Mouse (Mus musculus) kidney, postnatal 0 days (tissue): ENCODE data around the gene Cnot6l. TPM values are rescaled to one million over a fixed set of nuclear protein-coding genes. Genes with fewer than 3 reads are reported as not detected.

Source experiments
- ATAC-seq: fragments of 200-750 bp; cut with Nextera tagmentation; replicated peaks from 2 replicates; pipeline ENCODE4 v1.8.0; 2017; ENCODE audit warnings: low read depth, moderate number of reproducible peaks, moderate TSS enrichment, moderate library complexity; ENCODE audit not compliant: low FRiP score
- DNase-seq: peaks from one replicate; pipeline ENCODE4 v3.0.0-alpha.2; 2016; ENCODE audit warnings: low spot score
- H3K27ac ChIP-seq: fragments of 300-500 bp; sonication (generic); 2 replicates; pipeline ENCODE4 v1.5.1; 2014; ENCODE audit warnings: mild to moderate bottlenecking
- H3K27me3 ChIP-seq: fragments of 300-500 bp; sonication (generic); 2 replicates; pipeline ENCODE4 v1.6.1; 2014; ENCODE audit warnings: low read length, mixed read lengths; ENCODE audit not compliant: insufficient read depth
- H3K36me3 ChIP-seq: fragments of 300-500 bp; sonication (generic); 2 replicates; pipeline ENCODE4 v1.6.1; 2014; ENCODE audit warnings: low read length, mixed read lengths; ENCODE audit not compliant: insufficient read depth
- H3K4me1 ChIP-seq: fragments of 300-500 bp; sonication (generic); replicated peaks from 2 replicates; pipeline ENCODE4 v1.6.1; 2014; ENCODE audit warnings: antibody characterized with exemption, low read length, mixed read lengths; ENCODE audit not compliant: insufficient read depth
- H3K4me2 ChIP-seq: fragments of 300-500 bp; sonication (generic); 2 replicates; pipeline ENCODE4 v1.6.1; 2014; ENCODE audit warnings: mild to moderate bottlenecking, low read length, moderate library complexity, mixed read lengths
- H3K4me3 ChIP-seq: fragments of 300-500 bp; sonication (generic); replicated peaks from 2 replicates; pipeline ENCODE4 v1.5.1; 2014; ENCODE audit warnings: low read depth, low read length
- H3K9ac ChIP-seq: fragments of 300-500 bp; sonication (generic); 2 replicates; pipeline ENCODE4 v1.6.1; 2014; ENCODE audit warnings: low read depth, low read length
- H3K9me3 ChIP-seq: fragments of 300-500 bp; sonication (generic); replicated peaks from 2 replicates; pipeline ENCODE4 v1.6.1; 2016; ENCODE audit warnings: low read length, inconsistent platforms, mixed read lengths
- CTCF ChIP-seq: IDR thresholded peaks from 2 replicates; pipeline ENCODE4 v1.5.1; 2016; ENCODE audit warnings: antibody characterized with exemption, low read depth, mild to moderate bottlenecking, moderate library complexity
- WGBS: fragments of 180-500 bp; shearing (Covaris S2); extraction: QIAGEN DNeasy Blood & Tissue Kit; methylation state at CpG from one replicate; pipeline ENCODE4 v1.1.7; 2014; 5-methylcytosine and 5-hydroxymethylcytosine counted together
- polyA plus RNA-seq: library from polyadenylated mRNA; unstranded; fragments of >200 nt; fragmentation: Nextera tagmentation; extraction: Ambion mirVana; gene quantifications from 2 replicates; pipeline ENCODE4 v1.2.1, GENCODE M21; 2015

Cnot6l gene
- 37.8 and 42.4 TPM in 2 replicates for polyA plus RNA-seq

DNA sequence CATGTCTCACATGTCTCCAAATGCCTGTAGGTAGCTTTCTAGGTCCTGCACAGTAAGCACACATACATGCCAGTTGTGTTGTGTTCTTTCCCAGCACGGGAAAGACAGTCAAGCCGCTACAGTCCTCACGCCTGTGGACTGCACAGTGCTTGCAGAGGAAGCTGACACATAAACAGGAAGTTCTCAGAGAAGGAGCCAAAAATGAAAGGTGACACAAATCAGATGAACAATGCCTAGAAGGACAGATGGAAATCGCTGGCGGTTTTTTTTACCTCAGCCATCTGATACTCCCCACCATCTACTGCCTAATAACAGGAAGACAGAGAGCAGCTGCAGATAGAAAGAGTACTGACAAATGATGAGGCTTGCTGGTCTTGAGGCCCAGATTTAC, at the start of gene Cnot6l:
TSS of gene Cnot6l (minus strand) at position 151 of the 391 bp plus-strand sequence.
- H3K4me3 ChIP-seq: peak within 1 kb of the TSS; percentile 100
- 18% methylated on average over 5 of the region's 5 CpGs for WGBS
- ATAC-seq: no peak
- peak; percentile 80 for DNase-seq
- H3K36me3 ChIP-seq: no peaks in the 10 kb centered on the region
- peak within 1 kb of the TSS; percentile 99 for H3K9ac ChIP-seq
- no peaks in the 10 kb centered on the region for H3K27me3 ChIP-seq
- no peak for TF ChIP-seq CTCF
- no peaks in the 10 kb centered on the region for H3K9me3 ChIP-seq
- H3K4me1 ChIP-seq: peaks cover 9% of the 10 kb centered on the region
- peak within 1 kb of the TSS; percentile 79 for H3K4me2 ChIP-seq
- peak within 1 kb of the TSS; percentile 99 for H3K27ac ChIP-seq

DNA sequence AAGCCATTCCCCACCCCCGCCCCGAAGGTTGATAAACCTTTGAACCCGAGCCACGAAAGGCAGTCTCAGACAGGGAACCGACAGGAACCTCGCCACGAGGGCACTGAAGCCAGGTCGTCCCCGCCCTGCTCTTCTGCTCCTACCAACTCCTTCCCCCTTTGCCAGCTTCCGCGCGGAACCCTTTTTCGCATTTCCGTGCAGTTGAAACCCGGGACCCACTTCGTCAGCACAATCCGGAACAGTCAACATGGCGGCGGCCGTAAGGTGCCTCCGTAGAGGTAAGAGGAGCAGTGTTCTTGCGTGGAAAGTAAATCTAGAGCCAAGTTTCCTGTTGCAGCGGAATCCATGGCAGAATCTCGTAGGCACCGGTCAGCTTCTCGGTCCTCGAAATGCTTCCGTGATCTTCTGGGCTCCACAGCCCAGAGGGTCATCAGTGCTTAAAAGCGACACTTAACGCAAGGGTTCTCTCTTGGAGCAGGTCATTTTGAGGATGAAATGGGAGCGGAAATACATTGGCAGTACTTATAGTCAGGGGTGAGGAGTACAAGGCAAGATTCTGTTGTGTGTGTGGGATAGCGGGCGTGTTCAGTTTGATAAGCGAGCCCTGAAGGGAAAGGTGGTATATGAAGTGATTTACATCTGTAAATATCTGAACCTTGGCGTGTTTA, 46.1 kb upstream of the Cnot6l start:
- H3K27me3 ChIP-seq: no peaks in the 10 kb centered on the region
- peak overlapping the region; percentile 76 for H3K4me3 ChIP-seq
- H3K9me3 ChIP-seq: no peaks in the 10 kb centered on the region
- TF ChIP-seq CTCF: 0 out of 2 replicates have a peak, but pooled peaks have one; percentile 7
- H3K9ac ChIP-seq: peak overlapping the region; percentile 81
- under 1% methylated on average over 35 of the region's 35 CpGs for WGBS
- peak; percentile 95 for ATAC-seq
- DNase-seq: peak; percentile 96
- peak overlapping the region; percentile 81 for H3K4me2 ChIP-seq
- peaks cover 7% of the 10 kb centered on the region for H3K4me1 ChIP-seq
- peak overlapping the region; percentile 92 for H3K27ac ChIP-seq
- peaks cover 7% of the 10 kb centered on the region; the same call in 1 of the 2 replicates for H3K36me3 ChIP-seq

DNA sequence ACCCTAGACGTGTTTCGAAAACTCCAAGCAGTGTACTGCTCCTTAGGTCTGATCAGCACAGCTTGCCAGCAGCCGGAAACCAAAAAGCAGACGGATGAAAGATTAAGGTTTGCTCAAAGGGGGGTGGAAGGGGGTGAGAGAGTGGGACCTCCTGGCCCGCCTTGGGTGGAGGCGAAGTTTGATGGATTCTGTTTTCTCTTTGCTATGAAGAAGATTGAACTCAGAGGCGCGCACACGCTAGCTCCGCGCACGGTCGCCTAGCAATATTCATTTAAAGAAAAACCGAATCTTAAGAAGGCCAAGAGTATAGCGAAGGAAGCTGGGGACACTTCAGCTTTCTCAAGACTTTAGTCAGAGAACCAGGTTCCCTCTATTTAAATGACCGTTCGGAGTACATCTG, 45.5 kb upstream of the Cnot6l start, which contains the start of gene Mrpl1:
TSS of gene Mrpl1 (plus strand) at position 35 of the 400 bp plus-strand sequence.
- 2% methylated on average over 17 of the region's 17 CpGs for WGBS
- no peak for TF ChIP-seq CTCF
- H3K4me2 ChIP-seq: peak within 1 kb of the TSS; percentile 81
- peak within 1 kb of the TSS; percentile 92 for H3K27ac ChIP-seq
- peak within 1 kb of the TSS; percentile 81 for H3K9ac ChIP-seq
- H3K4me1 ChIP-seq: peaks cover 7% of the 10 kb centered on the region
- ATAC-seq: peak; percentile 55
- DNase-seq: peak; percentile 71
- H3K4me3 ChIP-seq: peak within 1 kb of the TSS; percentile 76
- no peaks in the 10 kb centered on the region for H3K9me3 ChIP-seq
- peaks cover 7% of the 10 kb centered on the region; the same call in 1 of the 2 replicates for H3K36me3 ChIP-seq
- no peaks in the 10 kb centered on the region for H3K27me3 ChIP-seq

DNA sequence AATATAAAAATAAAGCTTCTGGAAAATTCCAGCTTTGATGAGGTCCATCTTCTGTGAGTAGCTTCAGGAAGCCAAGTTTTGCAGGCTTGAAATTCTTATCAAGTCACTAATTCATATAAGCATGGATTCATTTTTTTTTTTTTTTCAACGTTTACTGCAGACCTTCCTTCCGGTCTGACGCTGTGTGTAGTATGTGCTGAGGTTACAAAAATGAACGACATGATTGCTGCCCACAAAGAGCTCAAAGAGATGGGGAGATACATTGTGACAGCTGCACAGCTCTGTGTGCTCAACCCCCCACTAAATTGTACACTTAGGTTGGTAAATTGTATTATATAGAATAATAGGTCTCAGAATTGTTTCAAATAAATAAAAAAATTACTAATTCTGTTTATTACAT, 44.6 kb upstream of the Cnot6l start:
- Histone ChIP-seq H3K9ac (no peak overlapping the region), H3K4me1 (peaks cover 7% of the 10 kb centered on the region), H3K4me2 (no peak overlapping the region), H3K36me3 (no peaks in the 10 kb centered on the region), H3K27me3 (no peaks in the 10 kb centered on the region), H3K27ac (no peak overlapping the region; the same call in 1 of the 2 replicates), H3K9me3 (no peaks in the 10 kb centered on the region), H3K4me3 (peak overlapping the region; percentile 76; the same call in 1 of the 2 replicates)
- TF ChIP-seq CTCF: no peak
- whole genome bisulfite sequencing: 40% methylated on average over 4 of the region's 4 CpGs
- DNase-seq (no peak), ATAC-seq (no peak)

DNA sequence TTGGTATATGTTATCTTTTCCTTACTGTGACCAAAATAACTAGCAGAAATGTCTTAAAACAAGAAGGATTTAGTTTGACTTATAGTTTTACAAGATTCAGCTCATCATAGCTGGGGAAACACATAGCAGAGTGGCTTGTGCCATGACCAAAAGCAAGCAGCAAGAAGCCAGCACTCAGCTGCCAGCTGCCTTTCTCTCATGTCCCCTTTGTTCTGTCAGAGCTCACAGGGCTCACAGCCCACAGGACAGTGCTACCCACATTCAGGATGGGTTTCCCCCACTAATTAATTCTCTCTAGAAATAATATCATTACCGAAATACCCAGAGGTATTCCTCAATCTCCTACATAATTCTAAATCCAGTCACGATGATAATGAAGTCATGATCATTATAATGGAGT, 43.6 kb upstream of the Cnot6l start:
- DNase-seq (no peak), ATAC-seq (no peak)
- H3K4me1 ChIP-seq: peaks cover 7% of the 10 kb centered on the region
- H3K27ac ChIP-seq: peak overlapping the region; percentile 47; the same call in 1 of the 2 replicates
- TF ChIP-seq CTCF: no peak
- no peak overlapping the region for H3K4me2 ChIP-seq
- no peak overlapping the region for H3K9ac ChIP-seq
- H3K9me3 ChIP-seq: no peaks in the 10 kb centered on the region
- no peak overlapping the region for H3K4me3 ChIP-seq
- no peaks in the 10 kb centered on the region for H3K36me3 ChIP-seq
- no peaks in the 10 kb centered on the region for H3K27me3 ChIP-seq
- 89% methylated on average over 2 of the region's 2 CpGs for WGBS

DNA sequence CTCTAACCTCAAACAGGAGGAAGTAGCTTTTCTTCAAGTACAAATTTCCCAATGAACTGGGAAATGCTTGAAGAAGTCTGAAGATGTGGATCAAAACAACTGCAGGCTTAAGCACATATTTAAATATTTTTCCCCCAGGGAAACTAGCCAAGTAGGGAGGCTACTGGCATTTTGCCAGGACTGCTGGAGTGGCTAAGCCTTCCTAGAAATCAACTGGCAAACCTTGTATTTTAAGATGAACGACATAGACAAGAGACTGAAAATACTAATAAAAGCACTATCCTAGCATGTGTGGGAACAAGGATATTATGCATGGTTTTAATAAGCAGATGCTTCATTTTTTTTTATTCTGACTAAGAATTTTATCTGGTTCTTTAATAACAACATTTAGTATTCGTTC, 42.9 kb upstream of the Cnot6l start:
- H3K27me3 ChIP-seq: no peaks in the 10 kb centered on the region
- TF ChIP-seq CTCF: no peak
- no peaks in the 10 kb centered on the region for H3K9me3 ChIP-seq
- H3K4me2 ChIP-seq: no peak overlapping the region
- H3K9ac ChIP-seq: no peak overlapping the region
- ATAC-seq (no peak), DNase-seq (peak; percentile 65)
- no peak overlapping the region for H3K4me3 ChIP-seq
- H3K36me3 ChIP-seq: no peaks in the 10 kb centered on the region
- WGBS: 29% methylated on average over 2 of the region's 2 CpGs
- peaks cover 7% of the 10 kb centered on the region for H3K4me1 ChIP-seq
- H3K27ac ChIP-seq: no peak overlapping the region
